ENCODE assay signal across 14 mouse cellular contexts in the genomic region with DNA sequence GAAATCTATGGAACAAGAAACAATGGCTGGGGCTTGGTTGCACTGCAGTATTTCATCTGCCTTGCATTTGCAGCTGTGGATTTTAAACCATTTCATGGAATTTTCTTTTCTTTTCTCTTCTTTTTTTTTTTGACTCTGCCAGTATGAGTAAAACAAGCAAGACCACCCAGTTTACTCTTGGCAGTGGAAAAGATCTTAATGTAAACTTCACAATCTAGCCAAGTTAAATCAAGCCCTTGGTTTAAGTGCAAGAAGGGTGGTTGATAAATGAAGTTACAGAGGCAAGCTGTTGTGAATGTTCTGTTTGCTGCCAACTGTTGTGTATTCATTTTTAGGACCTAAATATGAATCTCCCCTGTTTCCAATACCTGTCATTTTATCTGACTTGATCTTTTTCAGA.
"Had no signal": no experiment of that assay in that cellular context is flagged by ENCODE, and none has a peak within 500 bp of the region (broad histone marks: within the 10 kb centered on the region; RNA-seq: fewer than 3 reads in every experiment).

No protein-coding gene starts in this region.

- H3K9ac ChIP-seq: limb, embryonic 12.5 days; liver, embryonic 12.5 days; midbrain, embryonic 12.5 days had no signal

- H3K4me2 ChIP-seq: limb, embryonic 12.5 days; liver, embryonic 12.5 days; midbrain, embryonic 12.5 days had no signal

- H3K36me3 ChIP-seq: limb, embryonic 12.5 days; liver, embryonic 12.5 days; midbrain, embryonic 12.5 days had no signal

- H3K27ac ChIP-seq: kidney, postnatal 0 days; limb, embryonic 12.5 days; liver, embryonic 12.5 days; midbrain, embryonic 12.5 days had no signal

- H3K27me3 ChIP-seq: limb, embryonic 12.5 days; liver, embryonic 12.5 days; midbrain, embryonic 12.5 days had no signal

- H3K4me1 ChIP-seq: liver, embryonic 12.5 days had no signal

- H3K9me3 ChIP-seq: limb, embryonic 12.5 days; liver, embryonic 12.5 days; midbrain, embryonic 12.5 days had no signal

- H3K4me3 ChIP-seq: limb, embryonic 12.5 days; liver, embryonic 12.5 days; midbrain, embryonic 12.5 days had no signal

- ATAC-seq: inflammation-experienced regulatory T-cells, adult 6 months; liver, embryonic 12.5 days; lung, postnatal 0 days; midbrain, embryonic 16.5 days had no signal

- DNase-seq: kidney, adult 8-10 months; kidney, postnatal 36 days; layer of hippocampus, adult 9-11 months; layer of hippocampus, postnatal 36 days; right cerebral cortex, postnatal 14 days; thymus, adult 2 months; thymus, postnatal 25 days had no signal
